Mouse (Mus musculus) lung, adult 18-20 months (tissue): ENCODE measurements at regions not wholly inside any gene's neighbourhood (a gene's known extent, or its start where the extent isn't known, plus 50 kb on each side); places are given as distances from the start of the nearest gene placed in this dataset.

ENCODE experiments used
- DNase-seq, 2 experiments: peaks; one replicate each; pipeline ENCODE4 v3.0.0; 2022; ENCODE audit warnings: mixed read lengths in 2 of 2

DNA sequence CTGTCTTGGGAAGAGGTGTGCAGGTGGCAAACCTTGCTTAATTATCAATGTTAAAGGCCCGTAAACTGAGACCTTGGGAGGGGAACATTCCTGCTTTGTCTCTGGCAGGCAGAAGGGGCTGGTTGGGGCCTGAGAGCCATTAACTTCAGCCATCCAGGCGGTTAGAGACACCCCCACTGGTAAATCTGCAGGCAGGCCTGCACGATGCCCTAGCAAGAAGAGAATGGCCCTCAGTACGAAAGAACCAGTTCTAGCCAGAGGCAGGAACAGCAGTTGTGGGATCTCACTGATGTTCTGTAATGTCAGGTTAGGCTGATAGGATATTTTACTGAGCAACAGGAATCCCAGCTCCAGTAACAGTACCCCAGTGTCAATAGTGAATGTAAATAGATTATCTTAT lies 70.5 kb downstream of the Apip start:
- no peak for DNase-seq

DNA sequence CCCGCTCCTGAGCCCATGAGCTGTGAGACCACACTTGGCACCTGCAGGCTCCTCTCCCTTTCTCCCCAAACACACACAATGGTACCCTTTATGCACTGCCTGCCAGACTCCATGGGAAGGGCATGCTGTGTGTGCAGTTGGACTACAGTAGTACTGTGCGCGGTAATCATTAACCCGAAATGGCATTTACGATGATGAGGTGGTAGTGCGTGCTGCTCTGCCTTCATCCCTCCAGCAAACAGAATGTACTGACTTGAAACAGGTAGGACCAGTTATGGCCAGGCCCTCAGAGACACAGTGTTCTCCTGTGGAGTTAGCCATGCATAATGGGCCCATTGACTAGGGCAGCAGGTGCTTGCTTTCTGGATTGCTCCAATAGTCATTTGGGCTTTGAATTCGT lies 70.9 kb downstream of the Apip start:
- DNase-seq = peak; percentile 54 to 64

DNA sequence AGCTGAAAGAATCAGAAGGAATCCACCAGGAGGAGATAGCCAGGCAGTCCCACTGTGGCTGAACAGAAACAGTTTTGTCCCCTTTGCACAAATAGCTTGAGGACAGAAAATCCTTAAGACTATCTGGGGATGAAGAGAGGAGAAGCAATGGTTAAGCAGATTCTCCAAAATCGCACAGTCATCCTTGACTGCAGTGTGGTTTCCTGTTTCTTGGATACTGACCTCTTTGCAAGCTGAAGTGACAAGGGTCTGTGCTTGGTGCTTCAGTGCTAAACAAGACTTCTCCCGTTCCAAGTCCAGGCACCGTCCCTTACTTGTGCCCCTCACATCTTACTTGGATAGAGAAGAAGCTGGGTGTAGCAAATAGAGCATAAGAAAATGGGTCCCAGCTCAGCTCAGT lies 71.6 kb downstream of the Apip start:
- no peak for DNase-seq

DNA sequence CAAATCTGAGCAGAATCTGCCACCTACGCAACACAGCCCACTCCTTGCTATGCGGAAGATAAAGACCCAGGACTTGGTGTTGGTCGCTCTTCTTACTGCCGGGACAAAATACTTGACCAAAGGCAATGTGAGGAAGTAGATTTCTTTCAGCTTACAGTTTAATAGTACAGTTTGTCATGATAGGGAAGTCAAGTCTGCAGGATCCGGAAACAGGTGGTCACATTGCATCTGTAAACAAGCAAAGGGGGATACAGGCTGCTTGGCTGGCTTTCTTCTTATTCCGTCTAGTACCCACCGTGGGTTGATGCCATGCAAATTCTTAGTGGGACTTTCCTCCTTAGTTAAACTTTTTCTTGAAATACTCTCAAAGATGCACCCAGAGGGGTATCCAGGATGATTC lies 72.7 kb downstream of the Apip start:
- no peak for DNase-seq

DNA sequence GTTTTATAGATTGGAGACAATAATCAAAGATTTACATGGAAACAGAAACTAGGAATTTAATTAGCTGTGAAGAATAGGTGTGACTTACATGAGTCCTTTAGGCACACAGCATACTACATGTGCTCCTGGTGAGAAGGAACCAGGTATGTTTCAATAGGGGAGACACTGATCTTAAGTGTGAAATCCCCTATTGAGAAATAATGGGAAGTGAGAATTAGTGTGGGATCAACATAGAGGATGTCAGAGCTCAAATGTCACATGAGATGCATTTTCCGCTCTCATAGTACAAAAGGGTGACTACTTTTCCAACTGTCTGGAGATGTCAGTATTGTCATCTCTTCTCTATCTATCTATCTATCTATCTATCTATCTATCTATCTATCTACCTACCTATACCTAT lies 79.8 kb downstream of the Apip start:
- no peak for DNase-seq

DNA sequence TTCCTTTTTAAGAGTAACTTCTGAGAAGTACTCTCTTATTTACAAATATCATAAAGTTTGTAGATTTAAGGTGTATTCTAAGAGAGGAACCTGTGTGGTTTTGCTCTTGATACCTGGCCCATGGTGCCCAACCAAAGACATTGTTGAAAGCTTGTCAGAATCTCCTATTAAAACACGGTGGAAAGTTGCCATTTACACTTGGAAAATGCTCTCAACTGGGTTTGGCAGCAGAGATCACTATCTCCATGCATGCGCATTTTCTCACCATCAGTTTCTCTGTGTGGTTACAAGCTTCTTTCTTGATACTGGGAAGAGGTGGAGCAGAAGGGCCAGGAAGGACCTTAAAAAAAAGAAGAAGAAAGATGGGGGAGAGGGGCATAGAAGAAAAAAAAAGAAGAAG lies 94.3 kb downstream of the Apip start:
- DNase-seq = no peak

DNA sequence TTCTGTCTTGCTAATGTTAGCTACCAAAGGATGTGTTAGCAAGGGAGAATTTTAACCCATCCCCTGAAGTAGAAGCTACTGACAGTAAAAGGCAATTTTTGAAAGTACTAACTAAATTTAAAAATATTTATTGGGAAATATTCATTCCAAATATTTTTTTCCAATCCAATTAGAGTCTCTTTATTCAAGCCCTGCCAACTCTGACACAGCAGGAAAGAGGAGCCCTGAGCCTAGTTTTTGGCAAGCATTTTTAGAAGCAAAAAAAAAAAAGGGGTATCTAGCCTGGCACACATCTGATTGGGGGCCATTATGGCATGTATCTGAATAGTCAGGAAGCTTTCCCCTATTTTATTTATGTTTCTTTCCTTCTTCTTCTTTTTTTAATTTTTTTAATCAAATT lies 94.8 kb downstream of the Apip start:
- DNase-seq = no peak

DNA sequence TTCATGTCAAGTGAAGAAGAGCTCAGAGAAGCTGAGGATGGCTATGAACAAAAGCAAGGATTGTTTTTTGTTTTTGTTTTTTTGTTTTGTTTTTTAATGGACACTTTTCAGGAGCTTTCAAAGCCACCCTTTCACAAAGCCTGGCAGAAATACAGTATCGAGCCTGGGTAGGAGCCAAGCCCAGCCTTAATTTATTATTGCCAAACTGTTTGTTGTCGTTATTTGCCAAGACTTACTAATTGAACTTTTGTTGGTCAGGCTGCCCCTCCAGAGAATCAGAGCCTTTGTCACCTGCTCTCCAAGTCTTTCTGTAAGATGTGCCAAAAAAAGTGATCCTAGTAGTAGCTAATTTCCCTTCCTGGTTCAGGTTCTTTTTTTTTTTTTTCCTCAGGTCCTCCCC lies 103.9 kb downstream of the Apip start:
- DNase-seq = no peak

DNA sequence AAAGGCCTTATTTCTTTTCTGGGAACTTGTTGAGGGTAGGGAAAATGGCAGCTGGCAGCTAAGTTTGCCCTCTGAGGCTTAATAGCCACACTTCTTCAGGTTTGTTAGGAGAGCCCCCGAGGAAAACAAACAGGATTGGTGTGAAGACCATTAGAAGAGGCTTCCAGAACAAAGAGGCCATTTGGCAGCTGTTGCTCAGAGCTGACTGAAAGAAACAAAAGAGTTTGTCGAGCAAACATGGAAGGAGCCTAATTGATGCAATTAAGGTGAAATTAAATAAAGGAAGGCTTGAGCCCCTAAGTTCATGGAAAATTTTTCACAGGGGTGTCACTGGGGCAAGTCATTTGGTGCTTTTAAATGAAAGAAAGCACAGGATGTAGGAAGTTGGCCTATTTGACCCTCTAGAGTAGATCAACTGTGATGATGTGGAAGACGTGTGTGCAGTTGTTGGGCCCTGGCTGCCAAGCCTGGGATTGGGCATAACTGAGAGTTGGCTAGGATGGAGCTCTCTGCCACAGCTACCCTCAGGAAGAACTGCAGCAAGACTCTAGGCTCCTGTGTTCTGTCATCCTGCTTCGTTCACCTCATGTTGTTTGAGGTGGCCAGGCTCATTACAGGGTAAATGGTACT lies 106.9 kb downstream of the Apip start:
- no peak for DNase-seq

DNA sequence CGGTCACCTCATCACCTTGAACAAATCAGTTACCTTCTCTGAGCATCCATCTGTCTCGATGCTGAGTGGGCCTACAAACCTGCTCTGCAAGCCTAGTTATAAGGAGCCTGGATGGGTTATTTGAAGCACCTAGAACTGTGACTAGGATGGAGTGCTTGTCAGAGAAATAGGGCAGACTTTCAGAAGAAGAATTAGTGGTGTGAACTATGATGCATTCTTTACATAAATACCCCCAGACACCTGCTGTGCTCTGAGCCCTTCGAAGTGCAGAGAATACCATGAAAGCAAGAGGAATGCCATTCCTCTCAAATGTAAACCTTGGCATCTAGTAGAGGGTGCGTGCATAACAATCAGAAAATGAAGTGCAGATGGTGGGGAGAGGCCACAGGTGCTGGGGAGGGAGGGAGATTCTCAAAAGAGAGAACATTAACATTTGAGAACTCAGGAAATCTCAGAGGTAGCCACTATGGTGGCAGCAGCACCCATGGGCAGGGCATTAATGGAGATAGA lies 113.3 kb downstream of the Apip start:
- no peak for DNase-seq

DNA sequence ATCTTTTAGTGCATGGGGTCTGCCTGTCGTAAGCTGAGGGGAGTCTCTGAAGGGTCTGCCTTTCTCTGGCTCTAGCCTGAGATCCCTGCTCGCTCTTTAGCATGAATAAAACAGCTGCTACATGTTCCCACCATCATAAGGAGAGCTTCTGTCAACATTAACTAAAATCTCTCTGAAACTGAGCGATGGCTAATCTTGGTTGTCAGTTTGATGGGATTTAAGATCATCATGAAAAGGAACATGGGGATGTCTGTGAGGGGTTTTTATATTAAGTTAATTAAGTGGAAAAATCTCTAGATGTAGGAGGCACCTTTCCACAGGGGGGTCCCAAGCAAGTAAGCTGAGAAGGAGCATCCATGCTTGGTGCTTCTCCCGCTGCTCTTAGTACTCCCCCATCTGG lies 110.5 kb downstream of the Ehf start:
- DNase-seq = no peak

DNA sequence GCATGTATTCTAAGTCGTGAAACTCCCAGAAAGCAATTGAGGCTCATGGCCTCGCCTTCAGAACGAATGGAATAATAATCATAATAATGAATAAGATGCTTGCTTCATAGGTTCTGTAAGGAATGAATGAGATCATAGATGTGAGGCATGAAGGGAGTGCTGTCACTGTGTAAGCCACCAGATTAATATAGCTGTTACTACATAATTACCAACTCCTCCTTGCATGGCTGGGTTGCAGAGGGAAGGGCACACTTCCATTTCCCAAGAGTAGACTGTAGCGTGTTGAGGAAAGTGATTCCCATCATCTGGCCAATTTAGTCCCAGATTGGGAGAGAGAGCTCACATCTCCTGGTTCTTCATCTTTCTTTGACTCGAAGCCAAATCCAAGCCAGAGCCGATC lies 102.8 kb downstream of the Ehf start:
- no peak for DNase-seq

DNA sequence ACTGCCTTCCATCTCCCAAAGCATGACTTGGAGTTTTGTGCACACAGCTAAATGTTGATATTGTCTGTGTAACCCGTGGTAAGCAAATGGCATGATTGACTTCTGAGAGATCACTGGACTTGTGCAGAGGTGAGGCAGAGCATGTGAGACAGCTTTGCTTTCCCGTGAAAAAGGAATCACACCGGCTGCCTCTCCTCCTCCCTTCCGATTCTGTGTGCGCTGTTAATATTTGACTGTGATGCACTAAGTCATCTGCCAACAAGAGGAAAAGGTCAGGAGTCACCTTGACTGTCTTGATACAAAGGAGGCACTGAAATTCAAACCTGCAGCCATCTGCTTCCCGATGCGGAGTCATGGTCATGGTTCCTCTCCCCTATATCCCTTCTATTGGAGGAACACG lies 98.0 kb downstream of the Ehf start:
- DNase-seq = no peak

DNA sequence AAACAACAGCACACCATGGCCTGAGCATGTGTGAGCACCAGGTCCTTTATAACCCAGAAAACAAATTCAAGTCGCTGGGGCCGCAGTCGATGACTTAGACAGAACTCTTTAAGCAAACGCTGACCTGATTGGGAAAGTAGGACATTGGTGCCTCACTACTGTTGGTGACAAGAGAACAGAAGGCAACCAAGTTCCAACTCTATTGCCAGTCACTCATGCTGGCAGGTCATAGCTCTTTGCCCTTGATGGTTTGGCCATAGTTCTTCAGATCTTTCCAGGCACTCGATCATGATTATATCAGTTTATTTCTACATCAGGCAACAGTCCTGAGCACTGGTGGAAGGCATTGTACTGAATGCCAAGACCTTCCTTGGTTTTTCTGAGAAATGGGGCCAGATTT lies 94.7 kb downstream of the Ehf start:
- DNase-seq = no peak

DNA sequence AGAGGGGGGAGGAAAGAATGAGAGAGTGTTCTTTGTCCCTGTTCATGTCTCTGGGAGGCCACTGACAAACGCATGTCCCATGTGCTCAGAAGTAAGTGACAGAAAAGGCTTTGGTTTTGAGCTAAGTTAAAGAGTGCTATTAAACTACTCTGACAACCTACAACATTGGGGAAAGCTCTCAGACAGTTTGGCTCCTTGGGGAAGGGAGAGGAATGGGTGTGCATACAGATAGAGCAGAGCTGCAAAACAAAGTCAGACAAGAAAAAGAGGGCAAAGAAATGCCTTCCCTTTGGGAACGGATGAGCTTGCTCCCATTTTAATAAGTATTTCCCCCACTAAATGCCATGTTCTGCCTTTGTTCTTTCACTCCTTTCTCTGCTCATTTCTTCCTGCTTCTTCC lies 94.0 kb downstream of the Ehf start:
- DNase-seq = no peak

DNA sequence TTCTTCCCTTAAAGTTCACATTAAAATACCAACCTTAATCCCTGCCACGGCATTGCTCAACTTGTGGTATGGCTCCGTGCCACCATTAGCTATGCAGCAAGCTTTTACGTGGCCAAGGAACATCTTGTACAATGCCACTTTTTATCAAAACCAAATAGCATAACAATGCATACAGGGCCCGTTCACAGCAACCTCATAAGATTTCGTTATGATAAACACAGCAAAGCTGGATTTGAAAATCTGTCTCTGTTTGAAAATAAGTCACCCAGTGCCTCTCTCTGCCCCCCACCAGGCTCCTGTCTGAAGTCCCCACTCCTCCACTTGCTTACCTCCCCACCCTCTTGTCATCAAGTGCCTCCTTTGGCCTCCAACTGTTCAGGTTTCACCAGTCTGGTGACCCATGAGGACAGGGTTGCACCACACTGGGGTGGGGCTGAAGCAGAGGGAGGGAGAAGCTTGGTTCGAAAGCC lies 93.5 kb downstream of the Ehf start:
- DNase-seq = peak; percentile 88 to 92

DNA sequence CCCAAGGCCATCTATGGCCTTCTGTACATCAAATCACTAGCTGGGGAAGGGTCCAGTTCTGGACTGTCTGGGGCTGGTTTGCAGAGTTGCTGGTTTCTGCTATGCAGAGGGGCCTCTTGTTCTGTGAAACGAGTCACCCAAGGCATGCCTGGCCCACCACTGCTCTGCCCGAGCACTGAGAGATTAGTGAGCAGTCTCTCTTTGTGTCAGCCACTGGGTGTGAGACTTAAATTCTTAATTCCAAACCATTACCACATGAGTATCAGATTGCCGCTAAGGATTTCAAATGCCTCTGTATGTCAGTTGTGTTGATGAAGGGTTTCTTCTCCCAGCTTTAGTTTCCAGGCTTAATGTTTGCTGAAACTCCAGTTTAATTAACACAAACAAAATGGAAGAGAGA lies 91.9 kb downstream of the Ehf start:
- DNase-seq = no peak
